Mouse (Mus musculus) midbrain, embryonic 13.5 days (tissue): ENCODE data around the gene Trip10. TPM values are rescaled to one million over a fixed set of nuclear protein-coding genes. Genes with fewer than 3 reads are reported as not detected.

ENCODE experiments used
- ATAC-seq: fragments of 200-750 bp; cut with Nextera tagmentation; 2 replicates; pipeline ENCODE4 v1.8.0; 2017; ENCODE audit warnings: mild to moderate bottlenecking, moderate TSS enrichment, moderate library complexity
- H3K27ac ChIP-seq: fragments of 300-500 bp; sonication (generic); 2 replicates; pipeline ENCODE4 v1.5.1; 2015; ENCODE audit warnings: inconsistent platforms, mild to moderate bottlenecking, moderate library complexity
- H3K27me3 ChIP-seq: fragments of 300-500 bp; sonication (generic); 2 replicates; pipeline ENCODE4 v1.6.1; 2015; ENCODE audit warnings: mild to moderate bottlenecking, inconsistent platforms
- H3K36me3 ChIP-seq: fragments of 300-500 bp; sonication (generic); 2 replicates; pipeline ENCODE4 v1.6.1; 2015; ENCODE audit warnings: mild to moderate bottlenecking, inconsistent platforms
- H3K4me1 ChIP-seq: fragments of 300-500 bp; sonication (generic); replicated peaks from 2 replicates; pipeline ENCODE4 v1.6.1; 2015; ENCODE audit warnings: inconsistent platforms
- H3K4me2 ChIP-seq: fragments of 300-500 bp; sonication (generic); replicated peaks from 2 replicates; pipeline ENCODE4 v1.6.1; 2015; ENCODE audit warnings: moderate library complexity, mild to moderate bottlenecking, inconsistent platforms
- H3K4me3 ChIP-seq: fragments of 300-500 bp; sonication (generic); replicated peaks from 2 replicates; pipeline ENCODE4 v1.5.1; 2015; ENCODE audit warnings: mild to moderate bottlenecking, inconsistent platforms
- H3K9ac ChIP-seq: fragments of 300-500 bp; sonication (generic); replicated peaks from 2 replicates; pipeline ENCODE4 v1.6.1; 2015; ENCODE audit warnings: mild to moderate bottlenecking, inconsistent platforms
- H3K9me3 ChIP-seq: fragments of 300-500 bp; sonication (generic); 2 replicates; pipeline ENCODE4 v1.6.1; 2016; ENCODE audit warnings: mild to moderate bottlenecking, inconsistent platforms
- WGBS: fragments of 180-500 bp; shearing (Covaris S2); methylation state at CpG from one replicate; pipeline ENCODE4 v1.1.7; 2015; 5-methylcytosine and 5-hydroxymethylcytosine counted together
- polyA plus RNA-seq: library from polyadenylated mRNA; unstranded; fragments of >200 nt; fragmentation: Nextera tagmentation; extraction: Ambion mirVana; gene quantifications from 2 replicates; pipeline ENCODE4 v1.2.1, GENCODE M21; 2015

Gene Trip10
- polyA plus RNA-seq, 1 experiment from 2014 or later, result 13.7 TPM

DNA sequence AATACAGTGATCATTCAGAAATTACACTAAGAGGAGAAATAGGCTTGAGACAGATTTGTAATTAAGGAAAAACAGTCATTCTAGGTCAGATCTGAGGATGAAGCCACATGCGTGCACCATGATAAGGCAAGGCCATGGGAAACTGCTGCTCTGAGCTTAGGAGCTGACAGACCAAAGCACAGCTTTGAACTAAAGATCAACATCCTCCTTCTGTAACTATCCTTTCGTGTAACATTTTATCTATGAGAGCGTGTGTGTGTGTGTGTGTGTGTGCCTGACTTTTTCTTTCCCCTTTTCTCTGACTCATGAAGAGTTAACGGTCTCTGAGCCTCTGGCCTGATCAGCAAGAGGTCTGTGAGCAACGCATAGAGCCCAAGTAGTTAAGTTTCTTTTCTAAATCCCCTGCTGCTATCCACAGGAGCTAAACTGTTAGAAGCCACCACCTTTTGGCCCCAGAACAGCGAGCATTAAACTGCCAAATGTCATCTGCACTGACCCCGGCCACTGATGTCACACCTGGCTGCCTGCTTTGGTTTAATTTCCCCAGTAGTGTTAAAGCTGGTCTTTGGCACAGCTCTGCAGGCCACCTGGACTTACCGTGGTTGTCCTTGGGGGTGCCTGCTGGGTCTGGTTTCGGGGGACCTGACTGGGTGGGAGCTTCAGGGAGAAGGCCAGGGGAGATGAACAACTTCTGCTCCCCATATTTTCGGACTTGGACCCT lies 5.4 kb upstream of the Trip10 start:
- Histone ChIP-seq H3K4me3 (no peak overlapping the region), H3K9ac (no peak overlapping the region), H3K4me2 (no peak overlapping the region), H3K4me1 (peaks cover 17% of the 10 kb centered on the region), H3K36me3 (peaks cover 23% of the 10 kb centered on the region), H3K9me3 (no peaks in the 10 kb centered on the region), H3K27ac (no peak overlapping the region), H3K27me3 (no peaks in the 10 kb centered on the region)
- ATAC-seq, result no peak
- 82% methylated on average over 10 of the region's 10 CpGs for WGBS

DNA sequence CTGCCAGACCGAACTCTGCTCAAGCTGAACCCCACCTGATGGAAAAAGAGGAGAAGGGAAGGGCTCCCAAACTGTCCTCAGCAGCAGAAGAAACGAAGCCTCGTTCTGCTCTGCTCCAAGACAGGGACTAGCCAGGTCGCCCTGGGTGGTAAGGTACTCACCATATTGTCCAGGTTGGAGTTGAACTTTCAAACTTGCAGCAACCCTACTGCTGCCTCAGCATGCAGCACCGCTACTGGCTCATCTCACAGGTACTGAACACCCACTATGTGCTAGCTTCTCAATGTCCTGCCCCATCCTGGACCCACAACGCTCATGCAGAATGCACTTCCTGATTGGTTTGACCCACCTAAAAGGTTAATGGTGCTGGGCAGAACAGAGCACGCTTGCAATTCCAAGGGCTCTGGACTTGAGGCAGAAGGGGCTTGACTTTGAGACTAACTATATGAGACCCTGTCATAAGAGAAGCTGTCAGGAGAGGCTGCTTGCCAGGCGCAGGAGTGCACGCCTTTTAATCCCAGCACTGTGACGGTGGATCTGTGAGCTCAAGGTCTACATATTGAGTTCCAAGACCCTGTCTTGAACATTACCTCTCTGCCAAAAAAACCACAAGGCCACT lies 3.8 kb upstream of the Trip10 start:
- Histone ChIP-seq H3K9me3 (no peaks in the 10 kb centered on the region), H3K27me3 (no peaks in the 10 kb centered on the region), H3K9ac (no peak overlapping the region), H3K4me1 (peaks cover 31% of the 10 kb centered on the region), H3K36me3 (peaks cover 23% of the 10 kb centered on the region), H3K27ac (no peak overlapping the region), H3K4me3 (no peak overlapping the region), H3K4me2 (no peak overlapping the region)
- 91% methylated on average over 10 of the region's 10 CpGs for WGBS
- ATAC-seq, result no peak

DNA sequence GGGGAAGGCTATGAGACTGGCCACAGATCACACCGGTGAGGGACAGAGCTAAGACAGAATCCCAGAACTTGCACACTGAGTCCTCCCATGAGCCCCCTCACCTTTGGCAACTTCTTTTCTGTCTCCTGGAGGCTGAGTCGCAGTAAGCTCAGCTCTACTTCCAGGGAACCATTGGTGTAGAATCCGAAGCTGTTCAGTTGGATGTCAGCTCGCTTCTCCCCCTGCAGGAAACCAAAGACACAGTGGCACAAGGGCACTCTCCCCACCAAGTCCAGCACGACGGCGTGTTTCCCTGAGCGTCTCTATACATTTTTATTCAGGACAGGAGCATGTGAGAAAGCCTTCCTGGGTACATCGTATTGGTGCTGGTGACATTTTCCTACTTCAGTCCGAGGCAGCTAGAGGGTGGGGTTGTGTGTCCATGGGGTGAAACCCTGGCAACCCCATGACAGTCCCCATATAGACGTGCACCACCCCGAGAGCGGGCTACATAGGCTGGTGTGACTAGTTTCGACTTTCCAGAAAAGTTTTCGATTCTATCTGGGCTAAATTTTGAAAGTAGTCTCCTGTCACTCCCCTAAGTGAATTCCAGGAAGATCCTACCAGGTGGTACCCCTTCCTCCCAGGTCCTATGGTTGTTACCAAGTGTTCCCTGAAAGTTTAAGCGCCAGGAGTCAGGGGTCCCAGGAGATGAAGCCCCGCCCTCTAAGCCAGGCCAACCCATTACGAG lies 2.4 kb upstream of the Trip10 start:
- H3K4me1 ChIP-seq, result peaks cover 35% of the 10 kb centered on the region
- peaks cover 18% of the 10 kb centered on the region for H3K36me3 ChIP-seq
- H3K9ac ChIP-seq, result peak overlapping the region; percentile 73
- 4% methylated on average over 18 of the region's 18 CpGs for WGBS
- peak; percentile 3 for ATAC-seq
- peak overlapping the region; percentile 70 for H3K4me2 ChIP-seq
- H3K27ac ChIP-seq, result peak overlapping the region; percentile 95
- H3K9me3 ChIP-seq, result no peaks in the 10 kb centered on the region
- H3K4me3 ChIP-seq, result peak overlapping the region; percentile 52
- no peaks in the 10 kb centered on the region for H3K27me3 ChIP-seq

DNA sequence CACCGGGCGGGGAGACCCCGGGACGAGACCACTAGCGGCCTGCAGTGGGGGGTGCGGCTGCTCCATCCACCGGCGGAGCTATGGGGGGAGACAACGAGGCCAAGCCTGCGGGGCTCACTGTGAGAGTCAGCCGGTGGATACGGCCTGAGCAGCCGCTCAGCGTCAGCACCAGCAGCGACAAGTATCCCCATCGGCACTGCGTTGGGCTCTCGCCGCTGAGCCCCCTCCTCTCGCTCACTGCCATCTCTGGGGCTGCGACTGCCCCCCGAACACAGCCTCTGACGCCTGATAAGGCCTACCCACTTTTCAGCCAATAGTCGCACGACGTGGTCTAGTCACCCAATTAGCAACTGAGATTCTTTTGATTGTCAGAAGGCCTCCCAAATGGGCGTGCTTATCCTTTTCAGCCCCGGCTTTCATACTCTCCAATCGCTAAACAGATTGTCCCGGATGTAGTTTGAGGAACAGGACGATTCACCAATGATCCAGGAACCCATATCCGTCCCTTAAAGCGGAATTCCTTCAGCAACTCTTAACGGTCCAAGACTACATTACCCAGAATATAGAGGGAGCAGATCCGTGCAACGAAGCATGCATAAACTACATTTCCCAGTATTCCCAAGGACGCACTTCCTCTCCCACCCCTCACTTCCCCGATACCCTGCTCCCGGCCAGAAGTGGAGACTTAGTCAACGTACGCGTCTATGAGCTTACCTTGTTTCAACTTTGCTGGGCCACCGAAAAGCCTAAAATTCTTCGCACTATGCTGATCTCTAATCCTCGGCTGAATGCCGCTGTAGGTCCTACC lies 1.7 kb upstream of the Trip10 start:
- Histone ChIP-seq H3K27ac (peak overlapping the region; percentile 95), H3K9ac (peak overlapping the region; percentile 73), H3K36me3 (peaks cover 12% of the 10 kb centered on the region), H3K4me1 (peaks cover 35% of the 10 kb centered on the region), H3K9me3 (no peaks in the 10 kb centered on the region), H3K4me2 (peak overlapping the region; percentile 90), H3K27me3 (no peaks in the 10 kb centered on the region), H3K4me3 (peak overlapping the region; percentile 58)
- WGBS, result under 1% methylated on average over 46 of the region's 46 CpGs
- ATAC-seq, result peak; percentile 95

DNA sequence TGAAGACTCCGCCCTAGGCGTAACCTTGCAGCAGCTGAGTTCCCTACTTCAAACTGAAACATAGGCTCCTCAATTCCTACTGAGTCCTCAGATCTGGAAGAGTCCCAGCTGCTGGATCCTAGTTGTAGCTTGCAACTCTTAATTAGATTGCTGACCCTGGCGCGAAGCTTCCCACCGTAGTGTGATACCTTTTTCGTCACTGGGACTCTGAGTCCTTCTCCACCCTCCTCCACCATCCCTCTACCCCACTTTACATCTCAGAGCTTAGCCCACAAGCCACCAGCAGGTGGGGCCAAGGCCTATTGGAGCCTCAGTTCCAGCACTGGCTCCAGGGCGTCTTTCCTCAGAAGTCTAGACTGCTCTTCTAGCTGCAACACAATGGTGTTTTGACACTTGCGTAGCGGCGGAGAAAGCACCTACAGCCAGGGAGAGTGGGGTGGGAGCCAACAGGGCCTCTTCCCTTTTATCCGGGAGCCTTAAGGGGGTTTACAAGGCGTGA lies 1.0 kb upstream of the Trip10 start, which contains the start of gene Gpr108:
Gene Gpr108 (minus strand): TSS at position 246 of the 499 bp plus-strand sequence.
- H3K4me3 ChIP-seq, result peak within 1 kb of the TSS; percentile 58
- peak; percentile 55 for ATAC-seq
- H3K4me1 ChIP-seq, result peaks cover 35% of the 10 kb centered on the region
- peaks cover 6% of the 10 kb centered on the region; the same call in 1 of the 2 replicates for H3K36me3 ChIP-seq
- under 1% methylated on average over 12 of the region's 12 CpGs for WGBS
- H3K27ac ChIP-seq, result peak within 1 kb of the TSS; percentile 95
- no peaks in the 10 kb centered on the region for H3K27me3 ChIP-seq
- peak within 1 kb of the TSS; percentile 90 for H3K4me2 ChIP-seq
- no peaks in the 10 kb centered on the region for H3K9me3 ChIP-seq
- peak within 1 kb of the TSS; percentile 73 for H3K9ac ChIP-seq

DNA sequence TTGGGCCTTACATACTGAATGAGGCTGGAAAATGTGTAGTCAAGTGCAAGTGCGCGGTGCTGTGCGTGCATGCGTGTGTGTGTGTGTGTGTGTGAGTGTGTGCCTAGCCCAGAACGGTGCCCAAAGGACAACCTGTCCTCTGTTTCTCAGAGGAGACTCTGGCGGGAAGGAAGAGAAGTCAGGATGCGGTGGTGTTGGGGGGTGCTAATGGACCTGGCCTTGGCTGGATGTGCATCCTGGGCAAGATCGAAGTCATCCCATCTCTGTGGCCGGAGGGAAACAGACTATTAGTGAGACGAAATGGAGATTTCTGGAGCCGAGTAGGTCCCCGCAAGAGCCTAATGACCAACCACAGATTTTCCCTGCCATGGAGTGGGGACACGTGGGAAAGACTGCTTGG lies 484 bp upstream of the Trip10 start:
- WGBS, result 8% methylated on average over 13 of the region's 13 CpGs
- Histone ChIP-seq H3K27ac (peak overlapping the region; percentile 78), H3K4me3 (peak overlapping the region; percentile 58), H3K27me3 (no peaks in the 10 kb centered on the region), H3K4me2 (peak overlapping the region; percentile 90), H3K9me3 (no peaks in the 10 kb centered on the region), H3K36me3 (peaks cover 7% of the 10 kb centered on the region; the same call in 1 of the 2 replicates), H3K9ac (peak overlapping the region; percentile 44), H3K4me1 (peaks cover 35% of the 10 kb centered on the region)
- ATAC-seq, result no peak

DNA sequence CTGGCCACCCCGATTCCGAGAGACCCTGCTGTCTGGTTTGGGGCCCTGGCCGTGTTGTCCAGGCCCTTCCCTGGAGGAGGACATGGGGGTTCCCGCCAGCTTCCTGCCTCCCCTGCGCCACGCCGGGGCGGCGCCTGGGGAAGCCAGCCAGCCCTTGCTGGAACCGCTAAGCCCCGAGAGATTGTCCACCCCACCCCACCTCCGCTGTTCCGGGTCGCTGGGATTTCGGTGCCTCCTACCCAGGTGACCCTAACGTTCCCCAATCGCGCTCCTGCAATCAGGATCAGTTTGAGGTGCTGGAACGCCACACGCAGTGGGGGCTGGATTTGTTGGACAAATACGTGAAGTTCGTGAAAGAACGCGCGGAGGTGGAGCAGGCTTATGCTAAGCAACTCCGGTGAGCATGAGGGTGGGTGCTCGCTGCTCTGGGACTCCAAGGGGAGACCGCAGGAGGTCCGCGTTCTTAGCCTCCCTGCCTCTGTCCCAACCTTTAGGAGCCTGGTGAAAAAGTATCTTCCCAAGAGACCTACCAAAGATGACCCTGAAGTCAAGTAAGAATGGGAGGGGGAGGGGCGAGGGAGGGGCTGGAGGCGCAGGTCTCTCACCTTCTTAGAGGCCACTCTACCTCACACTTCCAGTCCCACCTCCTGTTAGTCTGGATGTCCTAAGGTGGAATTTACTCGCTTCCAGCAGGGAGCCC lies 1.4 kb downstream of the Trip10 start:
- no peaks in the 10 kb centered on the region for H3K27me3 ChIP-seq
- peak overlapping the region; percentile 90 for H3K4me2 ChIP-seq
- no peak overlapping the region for H3K27ac ChIP-seq
- H3K9ac ChIP-seq, result peak overlapping the region; percentile 57
- H3K4me1 ChIP-seq, result peaks cover 35% of the 10 kb centered on the region
- H3K9me3 ChIP-seq, result no peaks in the 10 kb centered on the region
- H3K36me3 ChIP-seq, result peaks cover 18% of the 10 kb centered on the region
- no peak for ATAC-seq
- 2% methylated on average over 33 of the region's 33 CpGs for WGBS
- peak overlapping the region; percentile 58 for H3K4me3 ChIP-seq

DNA sequence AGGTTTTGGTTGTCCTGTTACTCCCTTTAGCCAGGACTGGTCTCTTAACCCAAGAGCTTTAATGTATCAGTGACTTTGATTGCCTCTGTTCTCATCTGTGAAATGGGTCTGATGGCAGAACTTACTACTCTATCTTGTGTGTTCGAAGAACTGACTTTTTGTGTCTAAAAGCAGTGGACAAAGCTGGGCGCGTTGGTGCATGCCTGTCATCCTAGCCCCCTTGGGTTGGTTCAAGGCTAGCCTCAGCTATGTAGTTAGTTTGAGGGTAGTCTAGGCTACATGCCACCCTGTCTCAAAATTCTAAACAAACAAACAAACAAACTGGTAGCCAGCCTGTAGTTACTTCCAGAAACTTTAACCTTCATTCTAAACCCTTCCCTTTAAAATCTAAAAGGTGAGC lies 2.2 kb downstream of the Trip10 start:
- Histone ChIP-seq H3K27ac (no peak overlapping the region), H3K4me3 (no peak overlapping the region), H3K9ac (no peak overlapping the region), H3K4me2 (no peak overlapping the region), H3K4me1 (peaks cover 29% of the 10 kb centered on the region), H3K36me3 (peaks cover 19% of the 10 kb centered on the region), H3K27me3 (no peaks in the 10 kb centered on the region), H3K9me3 (no peaks in the 10 kb centered on the region)
- 94% methylated on average over 3 of the region's 3 CpGs for WGBS
- ATAC-seq, result no peak

DNA sequence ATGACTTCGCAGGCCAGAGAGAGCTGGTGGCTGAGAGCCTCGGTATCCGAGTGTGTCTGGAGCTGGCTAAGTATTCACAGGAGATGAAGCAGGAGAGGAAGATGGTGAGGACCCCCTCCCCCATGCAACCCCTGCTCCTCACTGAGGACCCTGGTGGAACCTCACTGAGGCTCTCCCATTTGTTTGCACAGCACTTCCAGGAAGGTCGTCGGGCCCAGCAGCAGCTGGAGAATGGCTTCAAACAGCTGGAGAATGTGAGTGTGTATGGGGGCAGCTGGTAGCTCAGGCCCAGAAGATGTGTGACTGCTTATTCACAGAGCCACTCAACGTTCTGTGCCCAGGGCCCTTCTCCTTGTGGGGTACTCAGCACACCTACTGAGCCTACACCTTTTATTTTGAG lies 4.1 kb downstream of the Trip10 start:
- 85% methylated on average over 6 of the region's 6 CpGs for WGBS
- H3K9me3 ChIP-seq, result no peaks in the 10 kb centered on the region
- H3K4me2 ChIP-seq, result no peak overlapping the region
- peaks cover 23% of the 10 kb centered on the region for H3K4me1 ChIP-seq
- no peak overlapping the region for H3K4me3 ChIP-seq
- H3K27ac ChIP-seq, result no peak overlapping the region
- no peak overlapping the region for H3K9ac ChIP-seq
- no peaks in the 10 kb centered on the region for H3K27me3 ChIP-seq
- peaks cover 30% of the 10 kb centered on the region for H3K36me3 ChIP-seq
- ATAC-seq, result no peak

DNA sequence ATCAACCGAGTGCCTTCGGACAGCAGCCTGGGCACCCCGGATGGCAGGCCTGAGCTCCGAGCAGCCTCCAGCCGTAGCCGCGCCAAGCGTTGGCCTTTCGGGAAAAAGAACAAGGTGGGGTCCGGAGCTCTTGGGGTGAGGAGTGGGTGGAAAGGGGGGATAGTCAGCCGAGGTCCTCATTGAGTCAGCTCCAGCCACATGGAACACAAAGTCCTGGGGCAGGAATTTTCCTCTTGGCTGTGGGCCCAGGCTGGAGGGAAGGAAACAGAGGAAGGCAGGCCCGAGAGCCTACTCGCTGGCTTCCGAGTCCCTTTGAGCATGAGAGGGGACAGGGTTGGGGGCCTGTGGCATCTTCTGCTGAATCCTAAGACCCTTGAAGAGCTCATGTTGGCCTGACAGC lies 6.1 kb downstream of the Trip10 start:
- Histone ChIP-seq H3K9ac (no peak overlapping the region), H3K27me3 (no peaks in the 10 kb centered on the region), H3K4me1 (peaks cover 5% of the 10 kb centered on the region), H3K9me3 (no peaks in the 10 kb centered on the region), H3K4me2 (no peak overlapping the region), H3K27ac (no peak overlapping the region), H3K4me3 (no peak overlapping the region), H3K36me3 (peaks cover 38% of the 10 kb centered on the region)
- ATAC-seq, result no peak
- 93% methylated on average over 14 of the region's 14 CpGs for WGBS

DNA sequence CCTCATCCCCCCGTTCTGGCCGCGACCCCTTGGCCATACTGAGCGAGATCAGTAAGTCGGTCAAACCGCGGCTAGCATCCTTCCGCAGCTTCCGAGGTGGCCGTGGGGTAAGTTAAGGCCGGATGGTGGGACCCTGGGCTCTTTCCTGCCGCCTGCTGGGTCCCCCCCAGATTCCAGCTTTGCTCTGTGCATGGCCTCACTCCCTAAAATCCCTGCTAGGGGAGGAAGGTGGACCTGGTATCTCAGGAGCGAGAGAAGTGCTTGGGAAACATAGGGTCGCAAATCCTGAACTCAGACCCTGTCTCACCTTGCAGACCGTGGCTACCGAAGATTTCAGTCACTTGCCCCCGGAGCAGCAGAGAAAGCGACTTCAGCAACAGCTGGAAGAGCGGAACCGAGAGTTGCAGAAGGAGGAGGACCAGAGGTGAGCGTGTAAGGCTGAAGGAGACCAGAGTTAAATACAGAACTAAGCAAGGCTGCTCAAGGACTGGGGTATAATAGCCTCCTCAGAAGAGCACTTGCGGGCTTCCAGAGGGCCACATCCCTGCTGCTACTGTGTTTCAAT lies 7.7 kb downstream of the Trip10 start:
- H3K4me1 ChIP-seq, result no peaks in the 10 kb centered on the region
- H3K9me3 ChIP-seq, result no peaks in the 10 kb centered on the region
- H3K9ac ChIP-seq, result no peak overlapping the region
- H3K27me3 ChIP-seq, result no peaks in the 10 kb centered on the region
- H3K4me3 ChIP-seq, result no peak overlapping the region
- WGBS, result 95% methylated on average over 22 of the region's 22 CpGs
- H3K27ac ChIP-seq, result no peak overlapping the region
- no peak for ATAC-seq
- H3K4me2 ChIP-seq, result no peak overlapping the region
- peaks cover 48% of the 10 kb centered on the region for H3K36me3 ChIP-seq
